Mouse (Mus musculus): ENCODE data around the gene Dtnb.

The Dtnb gene

GRCm38 (mm10) chr12:3572581-3573397, 608 bp downstream of the Dtnb start:
- no peak for DNase-seq (ENCODE audit: low read depth, low spot score)

- DNase-seq (ENCODE audit: low read depth, low spot score): no peak
These were observed 1.2 kb downstream of the Dtnb start for GRCm38 (mm10) chr12:3573410-3573809.

- no peak for DNase-seq (ENCODE audit: low read depth, low spot score)
These were observed 2.5 kb downstream of the Dtnb start for GRCm38 (mm10) chr12:3574670-3575069.

GRCm38 (mm10) chr12:3579958-3580530, 7.9 kb downstream of the Dtnb start:
- DNase-seq (ENCODE audit: low read depth, low spot score): no peak

- DNase-seq (ENCODE audit: low read depth, low spot score): no peak
These were observed 10.4 kb downstream of the Dtnb start for GRCm38 (mm10) chr12:3582604-3583003.

GRCm38 (mm10) chr12:3585525-3585924, 13.3 kb downstream of the Dtnb start:
- DNase-seq (ENCODE audit: low read depth, low spot score): no peak

GRCm38 (mm10) chr12:3587010-3587409, 14.8 kb downstream of the Dtnb start:
- no peak for DNase-seq (ENCODE audit: low read depth, low spot score)

- no peak for DNase-seq (ENCODE audit: low read depth, low spot score)
These were observed 17.9 kb downstream of the Dtnb start for GRCm38 (mm10) chr12:3590039-3590438.

- DNase-seq (ENCODE audit: low read depth, low spot score): no peak
These were observed 19.4 kb downstream of the Dtnb start for GRCm38 (mm10) chr12:3591595-3591994.

GRCm38 (mm10) chr12:3602786-3603185, 30.6 kb downstream of the Dtnb start:
- DNase-seq (ENCODE audit: low read depth, low spot score): no peak

- no peak for DNase-seq (ENCODE audit: low read depth, low spot score)
These were observed 34.0 kb downstream of the Dtnb start for GRCm38 (mm10) chr12:3606202-3606601.

GRCm38 (mm10) chr12:3609747-3610146, 37.6 kb downstream of the Dtnb start:
- no peak for DNase-seq (ENCODE audit: low read depth, low spot score)

- DNase-seq (ENCODE audit: low read depth, low spot score): no peak
These were observed 39.7 kb downstream of the Dtnb start for GRCm38 (mm10) chr12:3611871-3612270.

- no peak for DNase-seq (ENCODE audit: low read depth, low spot score)
These were observed 42.9 kb downstream of the Dtnb start for GRCm38 (mm10) chr12:3615041-3615440.

- DNase-seq (ENCODE audit: low read depth, low spot score): no peak
These were observed 46.2 kb downstream of the Dtnb start for GRCm38 (mm10) chr12:3618144-3619020.

- no peak for DNase-seq (ENCODE audit: low read depth, low spot score)
These were observed 46.8 kb downstream of the Dtnb start for GRCm38 (mm10) chr12:3619021-3619367.

GRCm38 (mm10) chr12:3626880-3627279, 54.7 kb downstream of the Dtnb start:
- no peak for DNase-seq (ENCODE audit: low read depth, low spot score)

GRCm38 (mm10) chr12:3641931-3642330, 69.8 kb downstream of the Dtnb start:
- DNase-seq (ENCODE audit: low read depth, low spot score): no peak

- DNase-seq (ENCODE audit: low read depth, low spot score): no peak
These were observed 84.6 kb downstream of the Dtnb start for GRCm38 (mm10) chr12:3656799-3657198.

GRCm38 (mm10) chr12:3657234-3657633, 85.1 kb downstream of the Dtnb start:
- DNase-seq (ENCODE audit: low read depth, low spot score): no peak

- no peak for DNase-seq (ENCODE audit: low read depth, low spot score)
These were observed 85.6 kb downstream of the Dtnb start for GRCm38 (mm10) chr12:3657786-3658185.

- no peak for DNase-seq (ENCODE audit: low read depth, low spot score)
These were observed 87.6 kb downstream of the Dtnb start for GRCm38 (mm10) chr12:3659554-3660311.
